Mouse (Mus musculus): Measurements from ENCODE around the gene Spsb3. TPM values are rescaled to one million over a fixed set of nuclear protein-coding genes. Genes with fewer than 3 reads are reported as not detected.

Gene Spsb3
- total and polyA plus RNA-seq, 3 experiments = 14.4 to 23.3 (median 21.3) TPM

DNA sequence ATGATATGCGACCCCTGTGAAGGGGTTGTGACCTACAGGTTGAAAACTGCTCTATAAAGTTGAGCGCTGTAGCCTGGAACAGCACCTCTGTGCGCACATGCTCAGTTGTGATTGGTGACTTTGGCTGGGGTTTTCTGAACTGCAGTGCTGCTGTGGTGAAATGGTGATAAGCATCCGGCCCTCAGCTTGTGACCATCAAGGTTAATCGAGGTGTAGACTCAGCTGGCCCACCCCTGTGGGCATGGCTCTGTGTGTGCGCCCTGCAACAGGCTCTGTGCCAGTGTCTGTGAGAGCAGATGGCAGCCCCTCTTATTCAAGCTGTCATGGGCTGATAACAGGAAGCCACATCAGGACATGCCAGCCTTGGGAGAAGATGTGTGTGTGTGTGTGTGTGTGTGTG lies 27.5 kb upstream of the Spsb3 start:
- H3K9ac ChIP-seq (ENCODE audit: insufficient read depth, low read depth) = no peak overlapping the region
- no peak overlapping the region for H3K4me2 ChIP-seq (ENCODE audit: insufficient read depth, low read depth, poor library complexity, severe bottlenecking)
- H3K79me2 ChIP-seq (replicated peaks; ENCODE audit: control insufficient read depth, extremely low read depth, insufficient read depth, poor library complexity, severe bottlenecking) = no peaks in the 10 kb centered on the region; the same call in 1 of the 2 replicates
- in situ Hi-C loops (cut with MboI; ENCODE audit: low pct_ligation_motif_present, low pct_unique_long_range_greater_than_20kb, low sequenced_read_pairs) (no loop called here), dilution Hi-C loops (cut with MboI; ENCODE audit: extremely low pct_ligation_motif_present, extremely low pct_unique_long_range_greater_than_20kb, low sequenced_read_pairs) (no loop called here)
- peaks cover 16 to 47% of the 10 kb centered on the region in 2 experiments for H3K4me1 ChIP-seq (ENCODE audit: control insufficient read depth in 1 of 2, insufficient read depth in 2 of 2)
- no peak for DNase-seq (ENCODE audit: extremely low read depth)
- no peak overlapping the region for H3K4me3 ChIP-seq (replicated peaks in 1 of 3; ENCODE audit: low read depth in 2 of 3, low read length in 2 of 3, poor library complexity in 1 of 3)
- H3K27ac ChIP-seq (ENCODE audit: insufficient read depth, low read depth) = no peak overlapping the region
- TF ChIP-seq E2F4 (IDR thresholded peaks at IDR 0.05; ENCODE audit: insufficient replicate concordance, low read depth, low read length) (no peak), CHD2 (IDR thresholded peaks at IDR 0.05; ENCODE audit: low read length) (no peak), ETS1 (conservative IDR thresholded peaks at IDR 0.05; ENCODE audit: low read depth, low read length) (no peak), RCOR1 (conservative IDR thresholded peaks at IDR 0.05; ENCODE audit: low read depth, low read length) (no peak), NELFE (IDR thresholded peaks at IDR 0.05; ENCODE audit: low read depth, low read length) (no peak)
- no peaks in the 10 kb centered on the region for H3K27me3 ChIP-seq (replicated peaks)
- H3K36me3 ChIP-seq (replicated peaks in 1 of 2; ENCODE audit: control insufficient read depth in 1 of 2, insufficient read depth in 1 of 2, low read length in 1 of 2) = peaks cover 32 to 62% of the 10 kb centered on the region in 2 experiments
- H3K9me3 ChIP-seq (replicated peaks; ENCODE audit: low read length) = no peaks in the 10 kb centered on the region

DNA sequence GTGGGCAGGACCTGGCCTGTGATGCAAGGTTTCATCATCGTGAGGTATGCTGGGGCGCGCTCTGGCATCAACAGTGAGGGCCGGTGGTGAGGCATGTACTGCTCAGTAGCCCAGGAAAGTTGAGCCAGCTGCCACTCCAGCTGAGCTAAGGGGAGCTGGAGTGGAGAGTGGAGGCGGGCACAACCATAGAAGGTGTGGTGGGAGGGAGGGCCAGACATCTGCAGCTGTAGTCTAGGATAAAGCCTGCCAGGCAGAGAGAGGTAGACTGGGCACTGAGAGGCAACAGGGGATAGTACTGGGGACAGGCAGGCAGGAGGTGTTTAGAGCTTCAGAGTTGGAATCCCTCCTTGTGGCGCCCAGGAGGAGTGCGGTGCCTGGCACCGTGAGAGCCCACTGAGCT lies 26.4 kb upstream of the Spsb3 start:
- Histone ChIP-seq H3K79me2 (replicated peaks; ENCODE audit: control insufficient read depth, extremely low read depth, insufficient read depth, poor library complexity, severe bottlenecking) (no peaks in the 10 kb centered on the region; the same call in 1 of the 2 replicates), H3K27ac (ENCODE audit: insufficient read depth, low read depth) (no peak overlapping the region), H3K36me3 (replicated peaks in 1 of 2; ENCODE audit: control insufficient read depth in 1 of 2, insufficient read depth in 1 of 2, low read length in 1 of 2) (peaks cover 32 to 71% of the 10 kb centered on the region in 2 experiments), H3K9me3 (replicated peaks; ENCODE audit: low read length) (no peaks in the 10 kb centered on the region), H3K4me2 (ENCODE audit: insufficient read depth, low read depth, poor library complexity, severe bottlenecking) (no peak overlapping the region), H3K4me1 (ENCODE audit: control insufficient read depth in 1 of 2, insufficient read depth in 2 of 2) (peaks cover 16 to 44% of the 10 kb centered on the region in 2 experiments), H3K27me3 (replicated peaks) (no peaks in the 10 kb centered on the region), H3K9ac (ENCODE audit: insufficient read depth, low read depth) (no peak overlapping the region), H3K4me3 (replicated peaks in 1 of 3; ENCODE audit: low read depth in 2 of 3, low read length in 2 of 3, poor library complexity in 1 of 3) (no peak overlapping the region)
- dilution Hi-C loops (cut with MboI; ENCODE audit: extremely low pct_ligation_motif_present, extremely low pct_unique_long_range_greater_than_20kb, low sequenced_read_pairs) = no loop called here
- DNase-seq (ENCODE audit: extremely low read depth) = no peak
- TF ChIP-seq ETS1 (conservative IDR thresholded peaks at IDR 0.05; ENCODE audit: low read depth, low read length) = no peak
- no peak for TF ChIP-seq NELFE (IDR thresholded peaks at IDR 0.05; ENCODE audit: low read depth, low read length)
- no peak for TF ChIP-seq GABPA (IDR thresholded peaks at IDR 0.05; ENCODE audit: insufficient replicate concordance, low read depth, low read length)
- in situ Hi-C loops (cut with MboI; ENCODE audit: low pct_ligation_motif_present, low pct_unique_long_range_greater_than_20kb, low sequenced_read_pairs) = no loop called here

- peaks cover 42 to 85% of the 10 kb centered on the region in 2 experiments for H3K36me3 ChIP-seq (replicated peaks in 1 of 2; ENCODE audit: control insufficient read depth in 1 of 2, insufficient read depth in 1 of 2, low read length in 1 of 2)
- TF ChIP-seq CHD2 (IDR thresholded peaks at IDR 0.05; ENCODE audit: low read length) (no peak), ZMIZ1 (IDR thresholded peaks at IDR 0.05; ENCODE audit: low read depth, low read length) (no peak), MXI1 (IDR thresholded peaks at IDR 0.05; ENCODE audit: low read depth, low read length) (no peak), ETS1 (conservative IDR thresholded peaks at IDR 0.05; ENCODE audit: low read depth, low read length) (no peak), BHLHE40 (IDR thresholded peaks at IDR 0.05; ENCODE audit: low read depth, low read length) (no peak), USF1 (IDR thresholded peaks at IDR 0.05; ENCODE audit: low read depth, low read length) (no peak), EP300 (IDR thresholded peaks at IDR 0.05; ENCODE audit: low read length) (no peak), MEF2A (IDR thresholded peaks at IDR 0.05; ENCODE audit: borderline replicate concordance, low read depth, low read length) (no peak), USF2 (conservative IDR thresholded peaks at IDR 0.05; ENCODE audit: low read depth, low read length) (no peak), POLR2A (IDR thresholded peaks at IDR 0.05; ENCODE audit: low read depth, low read length) (no peak), E2F4 (IDR thresholded peaks at IDR 0.05; ENCODE audit: insufficient replicate concordance, low read depth, low read length) (no peak), RCOR1 (conservative IDR thresholded peaks at IDR 0.05; ENCODE audit: low read depth, low read length) (no peak), SIN3A (IDR thresholded peaks at IDR 0.05; ENCODE audit: low read length) (no peak), SMC3 (IDR thresholded peaks at IDR 0.05; ENCODE audit: low read depth, low read length) (no peak), PAX5 (IDR thresholded peaks at IDR 0.05; ENCODE audit: low read length) (no peak), RAD21 (IDR thresholded peaks at IDR 0.05; ENCODE audit: low read depth, low read length) (no peak), MYC (IDR thresholded peaks at IDR 0.05; ENCODE audit: low read depth, low read length) (no peak)
- DNase-seq (ENCODE audit: extremely low read depth) = no peak
- H3K4me2 ChIP-seq (ENCODE audit: insufficient read depth, low read depth, poor library complexity, severe bottlenecking) = no peak overlapping the region
- dilution Hi-C loops (cut with MboI; ENCODE audit: extremely low pct_ligation_motif_present, extremely low pct_unique_long_range_greater_than_20kb, low sequenced_read_pairs) = no loop called here
- no peaks in the 10 kb centered on the region for H3K79me2 ChIP-seq (replicated peaks; ENCODE audit: control insufficient read depth, extremely low read depth, insufficient read depth, poor library complexity, severe bottlenecking)
- no peak overlapping the region for H3K4me3 ChIP-seq (replicated peaks in 1 of 3; ENCODE audit: low read depth in 2 of 3, low read length in 2 of 3, poor library complexity in 1 of 3)
- in situ Hi-C loops (cut with MboI; ENCODE audit: low pct_ligation_motif_present, low pct_unique_long_range_greater_than_20kb, low sequenced_read_pairs) = no loop called here
- no peak overlapping the region for H3K27ac ChIP-seq (ENCODE audit: insufficient read depth, low read depth)
- H3K9me3 ChIP-seq (replicated peaks; ENCODE audit: low read length) = no peaks in the 10 kb centered on the region
- peaks cover 0 to 26% of the 10 kb centered on the region in 2 experiments; a peak in 3 of 4 replicates for H3K4me1 ChIP-seq (ENCODE audit: control insufficient read depth in 1 of 2, insufficient read depth in 2 of 2)
- no peaks in the 10 kb centered on the region for H3K27me3 ChIP-seq (replicated peaks)
- no peak overlapping the region for H3K9ac ChIP-seq (ENCODE audit: insufficient read depth, low read depth)
These were observed 24.7 kb upstream of the Spsb3 start for GRCm38 (mm10) chr17:24861785-24862184.

Data from CH12.LX (cell line).